Mouse (Mus musculus) limb, embryonic 13.5 days (tissue): Measurements from ENCODE around the gene Stum. TPM values are rescaled to one million over a fixed set of nuclear protein-coding genes. Genes with fewer than 3 reads are reported as not detected.
A peak's percentile ranks its signal among the peaks of the same experiment; 100 is the strongest.

ENCODE experiments used
- ATAC-seq: fragments of 200-750 bp; cut with Nextera tagmentation; 2 replicates; pipeline ENCODE4 v1.8.0; 2017; ENCODE audit warnings: low read depth, moderate number of reproducible peaks, moderate TSS enrichment; ENCODE audit not compliant: low FRiP score
- H3K27ac ChIP-seq: fragments of 300-500 bp; sonication (generic); 2 replicates; pipeline ENCODE4 v1.5.1; 2015; ENCODE audit warnings: inconsistent platforms, mild to moderate bottlenecking, moderate library complexity
- H3K27me3 ChIP-seq: fragments of 300-500 bp; sonication (generic); 2 replicates; pipeline ENCODE4 v1.6.1; 2015; ENCODE audit warnings: mild to moderate bottlenecking, inconsistent platforms
- H3K36me3 ChIP-seq: fragments of 300-500 bp; sonication (generic); 2 replicates; pipeline ENCODE4 v1.6.1; 2015; ENCODE audit warnings: inconsistent platforms, mild to moderate bottlenecking, moderate library complexity
- H3K4me1 ChIP-seq: fragments of 300-500 bp; sonication (generic); 2 replicates; pipeline ENCODE4 v1.6.1; 2015; ENCODE audit warnings: inconsistent platforms
- H3K4me2 ChIP-seq: fragments of 300-500 bp; sonication (generic); replicated peaks from 2 replicates; pipeline ENCODE4 v1.6.1; 2015; ENCODE audit warnings: inconsistent platforms, mild to moderate bottlenecking, moderate library complexity
- H3K4me3 ChIP-seq: fragments of 300-500 bp; sonication (generic); 2 replicates; pipeline ENCODE4 v1.5.1; 2015; ENCODE audit warnings: moderate library complexity, mild to moderate bottlenecking, inconsistent platforms
- H3K9ac ChIP-seq: fragments of 300-500 bp; sonication (generic); 2 replicates; pipeline ENCODE4 v1.6.1; 2015; ENCODE audit warnings: mild to moderate bottlenecking, inconsistent platforms
- H3K9me3 ChIP-seq: fragments of 300-500 bp; sonication (generic); 2 replicates; pipeline ENCODE4 v1.6.1; 2016; ENCODE audit warnings: inconsistent platforms
- whole genome bisulfite sequencing: fragments of 180-500 bp; shearing (Covaris S2); methylation state at CpG from one replicate; pipeline ENCODE4 v1.1.7; 2015; 5-methylcytosine and 5-hydroxymethylcytosine counted together
- polyA plus RNA-seq: library from polyadenylated mRNA; unstranded; fragments of >200 nt; fragmentation: Nextera tagmentation; extraction: Ambion mirVana; gene quantifications from 2 replicates; pipeline ENCODE4 v1.2.1, GENCODE M21; 2015

Gene Stum
- polyA plus RNA-seq, 1 experiment from 2014 or later, result 4.6 TPM

DNA sequence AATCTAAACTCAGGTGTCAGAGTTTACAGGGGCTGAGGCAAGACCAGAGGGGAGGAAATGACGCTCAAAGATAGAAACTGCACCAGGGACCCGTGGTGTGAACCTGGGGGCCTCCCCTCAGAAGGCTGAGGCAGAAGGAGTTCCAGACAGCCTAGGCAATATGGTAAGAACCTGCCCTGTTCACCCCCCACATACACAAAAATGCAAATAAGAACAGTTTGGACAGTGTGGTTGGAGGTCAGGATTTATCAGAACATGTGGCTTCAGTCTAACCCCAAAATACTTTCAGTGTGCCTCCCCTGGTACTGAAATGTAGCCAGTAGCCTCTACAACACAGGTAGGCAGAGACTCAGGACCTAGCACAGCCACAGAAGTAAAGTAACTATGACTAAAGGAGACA is 30.8 kb upstream of the Stum start:
- no peak for ATAC-seq
- no peak overlapping the region for H3K4me3 ChIP-seq
- H3K9me3 ChIP-seq, result no peaks in the 10 kb centered on the region
- H3K9ac ChIP-seq, result no peak overlapping the region
- 59% methylated on average over 2 of the region's 2 CpGs for WGBS
- no peaks in the 10 kb centered on the region for H3K36me3 ChIP-seq
- no peak overlapping the region for H3K27ac ChIP-seq
- no peak overlapping the region for H3K4me2 ChIP-seq
- peaks cover 22% of the 10 kb centered on the region; the same call in 1 of the 2 replicates for H3K4me1 ChIP-seq
- no peaks in the 10 kb centered on the region for H3K27me3 ChIP-seq

DNA sequence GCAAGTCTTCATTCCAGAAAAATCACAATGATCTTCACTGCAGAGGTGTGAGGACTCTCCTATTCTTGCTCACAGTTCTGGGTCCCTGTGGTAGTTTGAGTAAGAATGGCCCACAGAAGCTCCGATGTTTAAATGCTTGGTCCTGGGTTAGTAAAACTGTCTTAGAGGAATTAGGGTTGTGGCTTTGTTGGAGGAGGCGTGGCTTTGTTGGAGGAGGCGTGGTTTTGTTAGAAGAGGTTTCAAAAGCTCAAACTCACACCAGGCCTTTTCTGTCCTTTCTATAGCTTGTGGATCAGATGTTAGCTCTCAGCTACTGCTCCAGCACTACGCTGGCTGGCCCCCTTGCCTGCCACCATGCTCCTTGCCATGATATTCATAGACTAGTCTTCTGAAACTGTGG is 27.6 kb upstream of the Stum start:
- no peak for ATAC-seq
- H3K4me1 ChIP-seq, result peaks cover 14% of the 10 kb centered on the region; the same call in 1 of the 2 replicates
- no peaks in the 10 kb centered on the region for H3K9me3 ChIP-seq
- 44% methylated on average over 4 of the region's 4 CpGs for WGBS
- H3K4me2 ChIP-seq, result peak overlapping the region; percentile 2; the same call in 1 of the 2 replicates
- H3K4me3 ChIP-seq, result no peak overlapping the region
- H3K36me3 ChIP-seq, result no peaks in the 10 kb centered on the region
- no peak overlapping the region for H3K27ac ChIP-seq
- H3K9ac ChIP-seq, result no peak overlapping the region
- no peaks in the 10 kb centered on the region for H3K27me3 ChIP-seq

DNA sequence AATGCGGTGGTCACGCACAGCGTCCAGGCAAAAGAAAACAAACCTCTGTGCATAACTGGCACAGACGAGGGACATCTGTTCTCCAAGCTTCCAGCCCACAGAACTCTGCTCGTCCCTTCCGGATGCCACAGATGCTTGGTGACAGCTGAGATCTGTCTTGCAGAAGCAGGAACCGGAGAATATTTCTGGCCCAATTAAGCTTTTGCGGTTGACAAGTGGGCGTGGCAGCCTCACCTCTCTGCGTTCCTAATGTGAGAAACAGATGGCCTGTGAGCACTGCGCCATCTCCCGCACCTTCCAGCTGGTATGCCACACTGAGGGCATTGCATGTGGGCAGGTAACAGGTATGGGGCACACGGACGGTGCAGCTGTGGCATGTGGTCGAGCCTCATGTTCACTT is 27.1 kb upstream of the Stum start:
- no peaks in the 10 kb centered on the region for H3K9me3 ChIP-seq
- no peak overlapping the region for H3K9ac ChIP-seq
- 0 out of 2 replicates have a peak, but pooled peaks have one; percentile 25 for ATAC-seq
- no peak overlapping the region for H3K4me3 ChIP-seq
- H3K27ac ChIP-seq, result no peak overlapping the region
- peak overlapping the region; percentile 2; the same call in 1 of the 2 replicates for H3K4me2 ChIP-seq
- no peaks in the 10 kb centered on the region for H3K36me3 ChIP-seq
- H3K4me1 ChIP-seq, result peaks cover 14% of the 10 kb centered on the region; the same call in 1 of the 2 replicates
- no peaks in the 10 kb centered on the region for H3K27me3 ChIP-seq
- 39% methylated on average over 15 of the region's 15 CpGs for WGBS

DNA sequence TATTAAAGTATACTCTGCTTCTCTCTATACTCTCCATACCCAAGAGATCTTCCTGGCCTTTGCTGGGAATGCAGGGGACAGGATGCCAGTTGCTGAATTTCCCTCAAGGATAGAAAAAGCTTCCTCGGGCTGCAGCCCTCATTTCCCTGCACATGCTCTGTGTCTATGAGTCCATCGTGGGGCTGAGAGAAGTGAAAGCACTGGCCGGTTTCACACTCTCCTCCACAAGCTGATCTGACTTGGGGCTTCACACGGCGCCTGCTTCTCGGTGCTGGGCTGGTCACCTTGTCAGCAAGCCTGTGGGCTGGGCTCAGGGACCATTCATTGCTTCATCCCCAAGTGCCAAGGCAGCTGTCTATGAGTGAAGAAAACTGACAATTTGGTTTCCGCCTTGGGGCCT is 25.4 kb upstream of the Stum start:
- Histone ChIP-seq H3K4me3 (no peak overlapping the region), H3K9ac (no peak overlapping the region), H3K27ac (no peak overlapping the region), H3K9me3 (no peaks in the 10 kb centered on the region), H3K4me2 (no peak overlapping the region), H3K36me3 (no peaks in the 10 kb centered on the region), H3K4me1 (peaks cover 5% of the 10 kb centered on the region; the same call in 1 of the 2 replicates), H3K27me3 (no peaks in the 10 kb centered on the region)
- ATAC-seq, result no peak
- WGBS, result 65% methylated on average over 7 of the region's 7 CpGs

DNA sequence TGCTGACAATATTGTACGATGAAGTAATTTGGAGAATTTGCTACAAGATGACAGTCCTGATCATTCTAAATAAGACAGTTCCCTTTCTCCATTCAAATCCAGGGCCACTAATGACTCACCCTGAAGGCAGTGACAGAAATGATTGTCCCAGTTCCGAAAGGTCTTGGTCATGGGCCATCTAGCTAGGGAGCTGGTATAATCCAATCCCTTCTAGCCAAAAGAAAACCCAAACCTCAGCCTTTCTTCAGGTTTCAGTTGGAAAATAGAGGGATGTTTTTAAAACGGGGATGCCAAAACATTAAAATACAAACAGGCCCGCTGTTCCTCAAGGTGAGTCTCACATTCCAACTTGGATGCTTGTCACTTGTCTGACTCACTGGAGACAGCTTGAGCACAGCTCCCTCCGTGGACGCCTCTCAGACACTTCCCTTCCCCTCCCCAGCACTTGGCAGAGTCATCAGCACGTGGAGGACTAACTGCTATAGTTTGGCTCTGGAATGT is 24.0 kb upstream of the Stum start:
- no peak overlapping the region for H3K4me2 ChIP-seq
- no peak overlapping the region for H3K27ac ChIP-seq
- no peak overlapping the region for H3K9ac ChIP-seq
- ATAC-seq, result no peak
- no peaks in the 10 kb centered on the region for H3K36me3 ChIP-seq
- H3K27me3 ChIP-seq, result no peaks in the 10 kb centered on the region
- 77% methylated on average over 7 of the region's 7 CpGs for WGBS
- H3K9me3 ChIP-seq, result no peaks in the 10 kb centered on the region
- no peak overlapping the region for H3K4me3 ChIP-seq
- H3K4me1 ChIP-seq, result peaks cover 9% of the 10 kb centered on the region

DNA sequence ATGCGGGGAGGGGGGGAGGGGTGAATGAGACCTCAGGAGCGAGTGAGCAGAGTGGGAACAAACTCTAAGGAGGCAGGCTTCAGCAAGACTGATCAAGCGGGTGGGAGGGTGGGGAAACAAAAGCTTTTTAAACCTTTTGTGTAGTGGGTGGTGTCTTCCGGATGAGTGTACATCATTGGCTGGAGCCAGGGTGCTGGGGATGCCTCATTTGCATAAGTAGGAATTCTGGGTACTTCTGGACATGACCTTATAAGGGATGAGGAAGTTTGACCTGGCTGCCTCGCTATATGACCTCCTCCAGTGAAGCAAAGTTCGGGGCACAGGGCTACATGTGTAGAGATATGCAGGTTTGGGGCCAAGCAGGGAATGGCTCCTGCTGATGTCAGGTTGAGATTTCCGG is 23.0 kb upstream of the Stum start:
- no peaks in the 10 kb centered on the region for H3K36me3 ChIP-seq
- no peaks in the 10 kb centered on the region for H3K9me3 ChIP-seq
- H3K4me3 ChIP-seq, result no peak overlapping the region
- 91% methylated on average over 7 of the region's 7 CpGs for WGBS
- no peak overlapping the region for H3K9ac ChIP-seq
- peaks cover 12% of the 10 kb centered on the region for H3K4me1 ChIP-seq
- no peaks in the 10 kb centered on the region for H3K27me3 ChIP-seq
- H3K4me2 ChIP-seq, result no peak overlapping the region
- no peak overlapping the region for H3K27ac ChIP-seq
- no peak for ATAC-seq

DNA sequence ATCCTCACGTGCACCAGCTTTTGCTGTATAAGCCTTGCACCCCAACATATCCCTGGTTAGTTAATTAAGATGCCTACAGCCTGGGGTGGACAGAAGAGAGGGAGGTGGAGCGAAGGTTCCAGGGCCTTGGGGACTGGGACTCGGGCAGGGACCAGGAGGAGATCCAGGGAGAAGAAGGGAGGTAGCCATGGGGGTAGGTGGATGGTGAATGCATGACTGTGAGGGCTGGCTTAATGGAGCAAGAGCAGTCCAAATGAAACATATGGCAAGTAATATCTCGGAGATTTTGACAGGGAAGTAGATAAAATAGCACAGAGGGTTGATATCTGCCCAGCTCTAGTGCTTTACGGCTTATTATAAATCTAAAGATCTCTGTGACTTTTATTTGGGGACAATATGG is 21.6 kb upstream of the Stum start:
- no peak overlapping the region for H3K9ac ChIP-seq
- H3K4me1 ChIP-seq, result peaks cover 7% of the 10 kb centered on the region
- no peaks in the 10 kb centered on the region for H3K36me3 ChIP-seq
- H3K27me3 ChIP-seq, result no peaks in the 10 kb centered on the region
- no peak for ATAC-seq
- no peak overlapping the region for H3K27ac ChIP-seq
- no peak overlapping the region for H3K4me3 ChIP-seq
- WGBS, result 78% methylated on average over 5 of the region's 5 CpGs
- no peaks in the 10 kb centered on the region for H3K9me3 ChIP-seq
- H3K4me2 ChIP-seq, result no peak overlapping the region

DNA sequence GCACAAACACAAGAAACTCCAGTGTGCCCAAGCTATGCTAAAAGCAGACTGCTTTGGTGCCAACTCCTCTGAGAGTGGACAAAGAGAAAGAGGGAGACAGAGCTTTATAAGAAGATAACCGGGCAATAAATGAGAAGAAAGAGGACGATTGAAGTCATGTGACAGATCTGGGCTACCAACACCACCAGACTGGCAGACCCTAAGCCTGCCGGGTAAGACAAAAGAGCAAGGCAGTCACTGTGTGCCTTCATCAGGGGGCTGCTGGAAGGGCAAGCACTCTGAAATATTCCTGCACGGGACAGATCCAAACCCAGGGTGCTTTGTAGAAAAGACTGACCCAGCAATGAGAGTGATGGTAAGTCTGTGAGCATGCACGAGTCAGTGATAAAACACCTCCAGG is 20.2 kb upstream of the Stum start:
- ATAC-seq, result no peak
- H3K4me1 ChIP-seq, result peaks cover 7% of the 10 kb centered on the region
- H3K9ac ChIP-seq, result no peak overlapping the region
- no peaks in the 10 kb centered on the region for H3K36me3 ChIP-seq
- WGBS, result 55% methylated on average over 5 of the region's 5 CpGs
- no peaks in the 10 kb centered on the region for H3K27me3 ChIP-seq
- H3K9me3 ChIP-seq, result no peaks in the 10 kb centered on the region
- H3K4me3 ChIP-seq, result no peak overlapping the region
- no peak overlapping the region for H3K4me2 ChIP-seq
- H3K27ac ChIP-seq, result no peak overlapping the region

DNA sequence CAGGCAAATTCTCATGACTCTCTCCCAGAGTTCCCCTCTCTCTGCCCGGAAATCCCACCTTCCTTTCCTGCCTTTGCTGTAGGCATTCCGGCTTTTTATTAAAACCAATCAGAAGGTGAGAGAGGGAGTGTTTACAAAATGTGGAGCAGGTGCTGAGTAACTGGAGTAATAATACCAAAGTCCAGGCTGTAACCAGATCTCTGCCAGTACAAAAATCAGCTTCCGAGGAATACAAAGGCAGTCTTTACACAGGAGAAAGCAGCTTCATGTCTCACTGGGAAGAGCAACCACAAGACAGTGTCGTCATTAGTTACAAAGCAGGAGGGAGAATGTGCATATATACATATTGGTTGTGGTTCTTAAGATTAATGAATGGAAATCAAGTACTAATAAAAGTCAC is 19.3 kb upstream of the Stum start:
- Histone ChIP-seq H3K4me2 (no peak overlapping the region), H3K36me3 (no peaks in the 10 kb centered on the region), H3K27me3 (no peaks in the 10 kb centered on the region), H3K27ac (no peak overlapping the region), H3K4me1 (peaks cover 7% of the 10 kb centered on the region), H3K4me3 (no peak overlapping the region), H3K9ac (no peak overlapping the region), H3K9me3 (no peaks in the 10 kb centered on the region)
- WGBS, result 30% methylated on average over 4 of the region's 4 CpGs
- ATAC-seq, result no peak

DNA sequence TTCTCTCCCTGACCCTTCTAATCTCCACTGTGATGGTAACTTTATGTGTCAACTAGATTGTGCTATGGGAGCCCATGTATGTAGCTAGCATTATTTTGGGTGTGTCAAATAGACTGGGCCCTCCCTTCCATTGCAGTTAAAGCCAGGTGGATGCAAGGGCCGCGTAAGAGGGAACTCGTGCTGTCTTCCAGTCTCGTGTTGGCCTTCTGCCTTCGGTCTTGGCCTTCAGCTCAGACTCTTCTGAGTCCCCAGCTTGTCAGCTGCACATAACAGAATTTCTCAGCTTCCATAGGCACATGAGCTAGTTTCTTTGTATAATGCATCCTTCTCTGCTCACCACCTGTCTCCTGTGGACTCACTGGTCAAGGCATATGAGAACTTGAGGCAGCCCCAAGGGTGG is 17.3 kb upstream of the Stum start:
- Histone ChIP-seq H3K9ac (no peak overlapping the region), H3K4me1 (peaks cover 7% of the 10 kb centered on the region), H3K27ac (no peak overlapping the region), H3K36me3 (no peaks in the 10 kb centered on the region), H3K4me3 (no peak overlapping the region), H3K9me3 (no peaks in the 10 kb centered on the region), H3K27me3 (no peaks in the 10 kb centered on the region), H3K4me2 (no peak overlapping the region)
- WGBS, result 88% methylated on average over 5 of the region's 5 CpGs
- ATAC-seq, result no peak

DNA sequence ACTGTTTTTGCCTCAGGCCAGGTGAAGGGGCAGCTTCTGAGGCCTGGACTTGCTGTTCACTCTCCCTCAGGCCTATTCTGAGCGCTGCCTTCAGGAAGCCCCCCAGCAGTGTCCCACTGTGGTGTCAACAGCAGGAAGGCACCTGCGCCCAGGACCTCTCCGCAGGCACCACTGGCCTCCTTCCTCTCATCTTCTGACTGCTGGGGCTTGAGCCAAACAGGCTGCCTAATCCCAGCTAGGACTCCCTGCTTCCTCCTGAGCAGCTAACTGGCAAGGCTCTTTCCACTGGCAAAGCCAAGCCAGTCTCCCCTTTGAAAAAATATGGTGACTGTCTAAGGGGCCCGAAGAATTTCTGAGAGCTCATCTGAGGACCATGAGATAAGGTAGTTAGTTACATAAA is 16.9 kb upstream of the Stum start:
- Histone ChIP-seq H3K4me2 (no peak overlapping the region), H3K36me3 (no peaks in the 10 kb centered on the region), H3K27me3 (no peaks in the 10 kb centered on the region), H3K4me1 (peaks cover 7% of the 10 kb centered on the region), H3K4me3 (no peak overlapping the region), H3K9me3 (no peaks in the 10 kb centered on the region), H3K27ac (no peak overlapping the region), H3K9ac (no peak overlapping the region)
- WGBS, result 52% methylated on average over 4 of the region's 4 CpGs
- no peak for ATAC-seq

DNA sequence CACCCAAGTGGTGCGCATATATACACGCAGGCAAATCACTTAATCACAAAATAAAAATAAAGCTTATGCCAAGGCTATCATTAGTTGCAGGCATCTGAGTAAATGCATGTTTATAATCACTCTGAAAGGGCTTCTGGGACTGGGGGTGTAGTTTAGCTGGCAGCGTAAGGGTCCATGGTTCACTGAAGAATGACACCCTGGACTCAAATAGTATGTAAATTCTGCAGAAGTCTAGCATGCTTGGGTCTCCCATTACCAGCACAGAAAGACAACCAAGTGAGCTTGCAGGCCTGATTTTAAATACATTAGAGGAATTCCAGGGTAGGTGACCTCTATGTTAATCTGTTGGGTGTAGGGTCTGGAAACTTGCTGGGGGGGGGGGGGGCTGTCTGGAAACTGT is 16.5 kb upstream of the Stum start:
- Histone ChIP-seq H3K27ac (no peak overlapping the region), H3K4me2 (no peak overlapping the region), H3K4me1 (peaks cover 7% of the 10 kb centered on the region), H3K9me3 (no peaks in the 10 kb centered on the region), H3K36me3 (no peaks in the 10 kb centered on the region), H3K4me3 (no peak overlapping the region), H3K9ac (no peak overlapping the region), H3K27me3 (no peaks in the 10 kb centered on the region)
- ATAC-seq, result no peak
- 86% methylated on average over 3 of the region's 3 CpGs for WGBS

DNA sequence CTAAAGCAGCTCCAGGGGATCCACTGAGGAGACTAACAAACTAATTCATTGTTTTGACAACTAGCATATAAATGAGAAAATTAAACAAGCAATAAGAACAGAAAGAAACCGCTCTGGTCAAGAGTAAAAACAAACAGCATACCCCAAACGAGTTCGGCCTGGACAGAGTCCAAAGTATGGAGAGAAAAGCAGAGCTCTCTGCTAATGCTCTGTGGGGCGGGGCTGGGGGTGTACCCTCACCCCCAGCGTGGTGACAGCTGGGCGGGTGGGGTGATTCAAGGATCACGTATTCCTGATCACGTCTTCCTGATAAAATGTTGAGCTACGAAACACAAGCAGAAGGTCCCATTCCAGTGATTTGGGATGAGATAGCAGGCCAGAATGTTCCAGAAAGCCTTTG is 9.5 kb upstream of the Stum start:
- Histone ChIP-seq H3K9ac (no peak overlapping the region), H3K4me2 (no peak overlapping the region), H3K4me3 (no peak overlapping the region), H3K27me3 (no peaks in the 10 kb centered on the region), H3K27ac (no peak overlapping the region), H3K36me3 (no peaks in the 10 kb centered on the region), H3K9me3 (no peaks in the 10 kb centered on the region), H3K4me1 (no peaks in the 10 kb centered on the region)
- no peak for ATAC-seq
- 67% methylated on average over 9 of the region's 9 CpGs for WGBS
